Mouse (Mus musculus) MEL (cell line): Measurements from ENCODE around the gene Syt1. TPM values are rescaled to one million over a fixed set of nuclear protein-coding genes. Genes with fewer than 3 reads are reported as not detected.

Experiments used
- DNase-seq: peaks from one replicate; pipeline ENCODE4 v3.0.0; 2011; ENCODE audit warnings: low read depth, low spot score
- H3K27ac ChIP-seq: 2 replicates; pipeline ENCODE4 v1.5.1; 2012; ENCODE audit warnings: low read depth, mild to moderate bottlenecking, control low read depth, low read length, moderate library complexity; ENCODE audit not compliant: control insufficient read depth
- H3K27me3 ChIP-seq, 2 experiments: fragments of 150-350 bp in 1 of 2; sonication (generic) in 1 of 2; 2 replicates each; pipeline ENCODE4 v1.6.1; 2012; ENCODE audit warnings: low read length in 2 of 2, mild to moderate bottlenecking in 2 of 2, improper control_type of control experiment in 1 of 2, moderate library complexity in 1 of 2; ENCODE audit not compliant: insufficient read depth in 2 of 2, control insufficient read depth in 1 of 2
- H3K36me3 ChIP-seq, 2 experiments: 2 replicates each; pipeline ENCODE4 v1.6.1; 2012 to 2014; ENCODE audit warnings: low read length in 2 of 2, improper control_type of control experiment in 1 of 2, inconsistent platforms in 1 of 2, mild to moderate bottlenecking in 1 of 2; ENCODE audit not compliant: insufficient read depth in 2 of 2, control insufficient read depth in 1 of 2
- H3K4me1 ChIP-seq, 2 experiments: fragments of 150-350 bp in 1 of 2; sonication (generic) in 1 of 2; 2 replicates each; pipeline ENCODE4 v1.6.1; 2012; ENCODE audit warnings: low read length in 2 of 2, improper control_type of control experiment in 1 of 2, mild to moderate bottlenecking in 1 of 2; ENCODE audit not compliant: insufficient read depth in 2 of 2, control insufficient read depth in 1 of 2
- H3K4me3 ChIP-seq, 2 experiments: fragments of 150-350 bp in 1 of 2; sonication (generic) in 1 of 2; 2 replicates each; pipeline ENCODE4 v1.5.1; 2012; ENCODE audit warnings: low read depth in 2 of 2, low read length in 2 of 2, mild to moderate bottlenecking in 2 of 2, moderate library complexity in 2 of 2, control low read depth in 1 of 2, improper control_type of control experiment in 1 of 2; ENCODE audit not compliant: control insufficient read depth in 1 of 2, insufficient read depth in 1 of 2
- H3K79me2 ChIP-seq: 2 replicates; pipeline ENCODE4 v1.6.1; 2012; ENCODE audit warnings: mild to moderate bottlenecking, low read length, moderate library complexity; ENCODE audit not compliant: control insufficient read depth, poor library complexity, insufficient read depth
- H3K9ac ChIP-seq: 2 replicates; pipeline ENCODE4 v1.6.1; 2012; ENCODE audit warnings: low read depth, mild to moderate bottlenecking, control low read depth, low read length, moderate library complexity; ENCODE audit not compliant: control insufficient read depth, poor library complexity, severe bottlenecking
- H3K9me3 ChIP-seq: fragments of 150-350 bp; sonication (generic); replicated peaks from 2 replicates; pipeline ENCODE4 v1.6.1; 2012; ENCODE audit warnings: mild to moderate bottlenecking, low read length, improper control_type of control experiment, moderate library complexity; ENCODE audit not compliant: insufficient read depth
- BHLHE40 ChIP-seq: IDR thresholded peaks from 2 replicates; pipeline ENCODE4 v1.6.1; 2012; ENCODE audit warnings: low read depth, mild to moderate bottlenecking, inconsistent platforms, low read length, improper control_type of control experiment, borderline replicate concordance
- ELF1 ChIP-seq: IDR thresholded peaks from 2 replicates; pipeline ENCODE4 v1.6.1; 2014; ENCODE audit warnings: low read depth, mild to moderate bottlenecking, inconsistent platforms, low read length, improper control_type of control experiment, moderate library complexity
- EP300 ChIP-seq, 2 experiments: IDR thresholded peaks; 2 replicates each; pipeline ENCODE4 v1.6.1; 2011; ENCODE audit warnings: improper control_type of control experiment in 2 of 2, low read length in 2 of 2, low read depth in 1 of 2, mild to moderate bottlenecking in 1 of 2
- GATA1 ChIP-seq: IDR thresholded peaks from 2 replicates; pipeline ENCODE4 v1.6.1; 2011; ENCODE audit warnings: low read depth, low read length, improper control_type of control experiment
- HCFC1 ChIP-seq: IDR thresholded peaks from 2 replicates; pipeline ENCODE4 v1.6.1; 2012; ENCODE audit warnings: low read depth, mild to moderate bottlenecking, inconsistent platforms, low read length, improper control_type of control experiment, moderate library complexity
- KAT2A ChIP-seq: conservative IDR thresholded peaks from 2 replicates; pipeline ENCODE4 v1.6.1; 2012; ENCODE audit warnings: low read depth, low read length, improper control_type of control experiment, inconsistent platforms
- MAFK ChIP-seq: IDR thresholded peaks from 2 replicates; pipeline ENCODE4 v1.6.1; 2011; ENCODE audit warnings: low read depth, mild to moderate bottlenecking, low read length, improper control_type of control experiment, borderline replicate concordance
- MEF2A ChIP-seq: IDR thresholded peaks from 2 replicates; pipeline ENCODE4 v1.6.1; 2014; ENCODE audit warnings: low read depth, mild to moderate bottlenecking, inconsistent platforms, low read length, improper control_type of control experiment; ENCODE audit not compliant: poor library complexity, insufficient replicate concordance, severe bottlenecking; ENCODE audit errors: extremely low read depth
- MXI1 ChIP-seq: IDR thresholded peaks from 2 replicates; pipeline ENCODE4 v1.6.1; 2011; ENCODE audit warnings: mild to moderate bottlenecking, low read depth, low read length, improper control_type of control experiment
- MYC ChIP-seq: IDR thresholded peaks from 2 replicates; pipeline ENCODE4 v1.6.1; 2011; ENCODE audit warnings: low read depth, mild to moderate bottlenecking, low read length, improper control_type of control experiment, moderate library complexity
- NELFE ChIP-seq: IDR thresholded peaks from 2 replicates; pipeline ENCODE4 v1.6.1; 2011; ENCODE audit warnings: low read depth, low read length, improper control_type of control experiment
- POLR2A ChIP-seq, 2 experiments: IDR thresholded peaks; 2 replicates each; pipeline ENCODE4 v1.6.1; 2011 to 2012; ENCODE audit warnings: low read length in 2 of 2, mild to moderate bottlenecking in 2 of 2, control low read depth in 1 of 2, improper control_type of control experiment in 1 of 2, low read depth in 1 of 2, moderate library complexity in 1 of 2; ENCODE audit not compliant: control insufficient read depth in 1 of 2, insufficient read depth in 1 of 2, poor library complexity in 1 of 2
- POLR2AphosphoS2 ChIP-seq: IDR thresholded peaks from 2 replicates; pipeline ENCODE4 v1.6.1; 2011; ENCODE audit warnings: low read length, improper control_type of control experiment
- POLR2AphosphoS5 ChIP-seq: IDR thresholded peaks from 2 replicates; pipeline ENCODE4 v1.6.1; 2012; ENCODE audit warnings: low read depth, borderline replicate concordance, mild to moderate bottlenecking, inconsistent platforms, low read length, moderate library complexity, mixed read lengths
- RCOR1 ChIP-seq: IDR thresholded peaks from 2 replicates; pipeline ENCODE4 v1.6.1; 2012; ENCODE audit warnings: low read depth, mild to moderate bottlenecking, inconsistent platforms, low read length, improper control_type of control experiment
- SMC3 ChIP-seq: IDR thresholded peaks from 2 replicates; pipeline ENCODE4 v1.6.1; 2011; ENCODE audit warnings: low read depth, low read length, improper control_type of control experiment
- TBP ChIP-seq: IDR thresholded peaks from 2 replicates; pipeline ENCODE4 v1.8.0; 2011; ENCODE audit warnings: low read depth, low read length, improper control_type of control experiment
- TCF12 ChIP-seq: IDR thresholded peaks from 2 replicates; pipeline ENCODE4 v1.6.1; 2014; ENCODE audit warnings: low read depth, mild to moderate bottlenecking, inconsistent platforms, low read length, improper control_type of control experiment, moderate library complexity
- USF1 ChIP-seq: IDR thresholded peaks from 2 replicates; pipeline ENCODE4 v1.6.1; 2014; ENCODE audit warnings: low read depth, mild to moderate bottlenecking, inconsistent platforms, low read length, improper control_type of control experiment, moderate library complexity
- ZKSCAN1 ChIP-seq: IDR thresholded peaks from 2 replicates; pipeline ENCODE4 v1.6.1; 2012; ENCODE audit warnings: low read depth, mild to moderate bottlenecking, inconsistent platforms, low read length, improper control_type of control experiment, moderate library complexity
- polyA plus RNA-seq, 2 experiments: library from polyadenylated mRNA; stranded (reverse) in 1 of 2; unstranded in 1 of 2; fragments of >175 nt in 1 of 2; fragments of >200 nt in 1 of 2; gene quantifications; 2 replicates each; pipeline versions ENCODE4 v1.2.1 to v1.2.4; 2012; ENCODE audit warnings: low replicate concordance in 2 of 2, low read depth in 1 of 2; ENCODE audit not compliant: insufficient read length in 2 of 2, insufficient read depth in 1 of 2, missing spikeins in 1 of 2
- total RNA-seq: library from RNA; depleted of rRNA; stranded (reverse); fragments of 300-350 nt; gene quantifications from 2 replicates; pipeline ENCODE4 v1.2.3, GENCODE M21; 2012

Syt1 gene
- total and polyA plus RNA-seq, 3 experiments, result not detected

GRCm38 (mm10) chr10:108572764-108573163 is 438.0 kb downstream of the Syt1 start:
- Histone ChIP-seq H3K27ac (no peak overlapping the region), H3K27me3 (no peaks in the 10 kb centered on the region), H3K4me1 (no peaks in the 10 kb centered on the region), H3K79me2 (no peaks in the 10 kb centered on the region), H3K36me3 (no peaks in the 10 kb centered on the region), H3K4me3 (no peak overlapping the region), H3K9ac (no peak overlapping the region), H3K9me3 (no peaks in the 10 kb centered on the region)
- no peak for DNase-seq
- peak in 1 of 2 experiments; percentile 24; a peak in 1 of 4 replicates for TF ChIP-seq EP300 (IDR thresholded peaks at IDR 0.05; ENCODE audit: low read depth in 1 of 2, low read length in 2 of 2)
- TF ChIP-seq NELFE, result no peak
- TF ChIP-seq KAT2A, result no peak
- TF ChIP-seq MXI1, result peak; percentile 19; the same call in 1 of the 2 replicates
- no peak for TF ChIP-seq TBP
- TF ChIP-seq ELF1, result no peak
- no peak for TF ChIP-seq USF1
- no peak for TF ChIP-seq MAFK
- no peak for TF ChIP-seq BHLHE40
- peak; percentile 84 for TF ChIP-seq RCOR1
- TF ChIP-seq TCF12, result peak; percentile 49; the same call in 1 of the 2 replicates
- no peak for TF ChIP-seq POLR2AphosphoS2
- TF ChIP-seq MEF2A, result no peak
- no peak for TF ChIP-seq POLR2AphosphoS5
- TF ChIP-seq GATA1, result peak; percentile 21; the same call in 1 of the 2 replicates

GRCm38 (mm10) chr10:108571104-108571503 is 439.7 kb downstream of the Syt1 start:
- Histone ChIP-seq H3K4me1 (no peaks in the 10 kb centered on the region), H3K27ac (no peak overlapping the region), H3K27me3 (no peaks in the 10 kb centered on the region; a peak in 1 of 4 replicates), H3K36me3 (no peaks in the 10 kb centered on the region), H3K9me3 (no peaks in the 10 kb centered on the region), H3K79me2 (no peaks in the 10 kb centered on the region), H3K4me3 (no peak overlapping the region), H3K9ac (no peak overlapping the region)
- no peak for DNase-seq
- TF ChIP-seq MYC, result no peak
- TF ChIP-seq HCFC1, result no peak
- no peak for TF ChIP-seq MXI1
- TF ChIP-seq KAT2A, result no peak
- no peak for TF ChIP-seq POLR2A (IDR thresholded peaks at IDR 0.05; ENCODE audit: control insufficient read depth in 1 of 2, insufficient read depth in 1 of 2, low read depth in 1 of 2, low read length in 2 of 2, poor library complexity in 1 of 2)
- TF ChIP-seq POLR2AphosphoS2, result no peak
- TF ChIP-seq SMC3, result no peak
- TF ChIP-seq MAFK, result no peak
- TF ChIP-seq EP300 (IDR thresholded peaks at IDR 0.05; ENCODE audit: low read depth in 1 of 2, low read length in 2 of 2), result no peak
- no peak for TF ChIP-seq ZKSCAN1
